8 mouse cellular contexts compared by ENCODE assay signal in the genomic region with DNA sequence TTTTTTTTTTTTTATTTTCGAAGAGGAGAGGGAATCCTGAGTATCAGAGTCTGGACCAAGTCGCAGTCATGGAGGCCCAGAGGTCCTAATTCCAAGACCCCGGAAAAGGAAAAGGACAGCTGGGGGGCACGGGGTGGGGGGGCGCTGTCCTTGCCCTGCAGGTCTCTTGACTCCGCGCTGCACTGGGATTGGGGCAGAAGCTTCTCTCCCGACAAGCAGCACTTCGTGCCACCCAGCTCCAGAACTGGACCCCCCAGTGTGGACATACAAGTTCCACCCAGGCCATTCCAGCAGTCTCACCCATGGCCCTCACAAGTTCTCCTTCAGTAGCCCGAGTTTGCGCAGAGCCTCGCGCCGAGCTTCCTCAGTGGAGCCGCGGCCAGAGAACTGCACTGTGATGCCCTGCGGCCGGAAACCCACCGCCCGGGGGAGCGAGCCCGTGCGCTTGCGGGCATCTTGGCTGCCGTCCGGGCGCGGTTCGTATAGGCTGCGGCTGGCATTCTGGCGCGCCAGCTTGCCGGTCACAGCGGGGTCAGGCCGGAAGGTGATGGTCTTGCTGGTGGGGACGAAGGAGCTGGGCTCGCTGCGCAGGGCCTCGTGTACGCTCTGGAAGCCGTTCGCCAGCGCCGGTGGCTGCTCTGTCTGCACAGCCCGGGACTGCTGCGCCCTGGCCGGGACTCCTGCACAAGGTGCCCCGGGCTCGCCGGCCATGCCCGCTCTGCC. TPM values are rescaled to one million over a fixed set of nuclear protein-coding genes. Genes with fewer than 3 reads are reported as not detected.
A peak's percentile ranks its signal among the peaks of the same experiment; 100 is the strongest.
DNase-seq lines count a peak whose midpoint lies in the region; ATAC-seq and TF ChIP-seq lines count a peak whose summit lies in the region.

No protein-coding gene starts in this region.

- ATAC-seq in common myeloid progenitor, adult 5-6 weeks (replicated peaks; ENCODE audit: low read depth, poor library complexity, severe bottlenecking) = peak; percentile 86
- ATAC-seq in limb, embryonic 13.5 days (ENCODE audit: low FRiP score, low read depth) = peak; percentile 73
- ATAC-seq in neural tube, embryonic 11.5 days (ENCODE audit: insufficient read depth, low FRiP score, low TSS enrichment) = peak; percentile 72
- no peak for ATAC-seq in activated CD4-positive, CD25-positive, alpha-beta regulatory T cell, adult 4 months

- H3K4me2 ChIP-seq in limb, embryonic 13.5 days (replicated peaks) = peak overlapping the region; percentile 93
- peak overlapping the region; percentile 89 for H3K4me2 ChIP-seq in neural tube, embryonic 11.5 days (ENCODE audit: low read depth)

- WGBS in limb, embryonic 13.5 days = 4% methylated on average over 51 of the region's 51 CpGs
- 7% methylated on average over 51 of the region's 51 CpGs for WGBS in neural tube, embryonic 11.5 days

- H3K4me1 ChIP-seq in limb, embryonic 13.5 days = peaks cover 29% of the 10 kb centered on the region
- H3K4me1 ChIP-seq in neural tube, embryonic 11.5 days (ENCODE audit: control insufficient read depth, insufficient read depth, low read length) = 0 out of 2 replicates have a peak, but pooled peaks cover 3% of the 10 kb centered on the region

- H3K36me3 ChIP-seq in limb, embryonic 13.5 days = no peaks in the 10 kb centered on the region
- H3K36me3 ChIP-seq in neural tube, embryonic 11.5 days (ENCODE audit: control insufficient read depth, insufficient read depth, low read length) = no peaks in the 10 kb centered on the region

- peak overlapping the region; percentile 49 for H3K4me3 ChIP-seq in layer of hippocampus, adult 2 months
- H3K4me3 ChIP-seq in limb, embryonic 13.5 days = peak overlapping the region; percentile 54
- H3K4me3 ChIP-seq in neural tube, embryonic 11.5 days (ENCODE audit: low read depth, low read length) = peak overlapping the region; percentile 43

- no peak for DNase-seq in layer of hippocampus, adult 2 months (ENCODE audit: low spot score in 2 of 2)
- DNase-seq in layer of hippocampus, adult 9-10 months (ENCODE audit: low spot score) = no peak
- DNase-seq in gastrocnemius, postnatal 4 days (ENCODE audit: low spot score in 2 of 2) = peak; percentile 32 to 59
- DNase-seq in neural tube, embryonic 11.5 days (ENCODE audit: low spot score) = peak; percentile 66
- no peak for DNase-seq in right cerebral cortex, adult 18-20 months

- peak overlapping the region; percentile 68 for H3K9ac ChIP-seq in limb, embryonic 13.5 days
- peak overlapping the region; percentile 53 for H3K9ac ChIP-seq in neural tube, embryonic 11.5 days (ENCODE audit: low read length)

- TF ChIP-seq CTCF in layer of hippocampus, adult 2 months (conservative IDR thresholded peaks at IDR 0.05) = no peak

- H3K9me3 ChIP-seq in limb, embryonic 13.5 days = no peaks in the 10 kb centered on the region
- H3K9me3 ChIP-seq in neural tube, embryonic 11.5 days (ENCODE audit: control insufficient read depth, low read length) = no peaks in the 10 kb centered on the region

- H3K27ac ChIP-seq in layer of hippocampus, adult 2 months = no peak overlapping the region
- no peak overlapping the region for H3K27ac ChIP-seq in limb, embryonic 13.5 days
- no peak overlapping the region for H3K27ac ChIP-seq in neural tube, embryonic 11.5 days (ENCODE audit: low read depth, low read length)

- H3K27me3 ChIP-seq in limb, embryonic 13.5 days = peaks cover 41% of the 10 kb centered on the region
- H3K27me3 ChIP-seq in neural tube, embryonic 11.5 days (ENCODE audit: control insufficient read depth, insufficient read depth, low read length) = peaks cover 11% of the 10 kb centered on the region

RNA-seq across cellular contexts. Expression of gene Proser2, which starts 29.8 kb away (rescaled TPM):
- 1 to 10 TPM; 2.0 to 2.1 TPM for total RNA-seq in layer of hippocampus, adult 2 months (2021)
- total RNA-seq in common myeloid progenitor, adult 5-6 weeks (2017) = 0.64 and 1.0 TPM in 2 replicates
- total RNA-seq in gastrocnemius, postnatal 4 days (2021) = 1 to 10 TPM; 3.4 to 3.6 TPM
- polyA plus RNA-seq in limb, embryonic 13.5 days (2015; fragmentation: Nextera tagmentation; extraction: Ambion mirVana) = 6.8 and 8.8 TPM in 2 replicates
- 3.2 and 3.5 TPM in 2 replicates for polyA plus RNA-seq in neural tube, embryonic 11.5 days (2014; fragmentation: Nextera tagmentation; extraction: Ambion mirVana)
- polyA plus RNA-seq in activated CD4-positive, CD25-positive, alpha-beta regulatory T cell, adult 4 months (2017; shearing (Covaris generic)) = not detected

Comparison
In these comparisons a context has a peak if more than half of its experiments do, and no peak if none do; other contexts are left out.
1. DNase-seq: peak in gastrocnemius, postnatal 4 days (2 of 2) and neural tube, embryonic 11.5 days (single experiment); none in layer of hippocampus, adult 2 months (0 of 2), layer of hippocampus, adult 9-10 months (single experiment) and right cerebral cortex, adult 18-20 months (single experiment).
2. Peak in every context shown above with its lines, with median percentiles within 50 percentile points of each other: H3K4me3 ChIP-seq.